Mouse (Mus musculus) myocyte (in vitro differentiated cells): ENCODE measurements around the gene Tmeff1.

Experiments
- E2F4 ChIP-seq: IDR thresholded peaks from one replicate; pipeline ENCODE4 v1.6.1; 2011; ENCODE audit warnings: mild to moderate bottlenecking, control low read depth, moderate library complexity; ENCODE audit not compliant: insufficient read depth
- MAX ChIP-seq: IDR thresholded peaks from one replicate; pipeline ENCODE4 v1.6.1; 2011; ENCODE audit warnings: low read depth, mild to moderate bottlenecking, control low read depth
- MYOD1 ChIP-seq, 3 experiments: IDR thresholded peaks; one replicate each; pipeline ENCODE4 v1.6.1; 2011; ENCODE audit warnings: control low read depth in 2 of 3, low read depth in 2 of 3, mild to moderate bottlenecking in 2 of 3, moderate library complexity in 1 of 3; ENCODE audit not compliant: insufficient read length in 2 of 3, control insufficient read depth in 1 of 3
- POLR2A ChIP-seq: IDR thresholded peaks from one replicate; pipeline ENCODE4 v1.6.1; 2011; ENCODE audit warnings: low read depth, mild to moderate bottlenecking, control low read depth, moderate library complexity; ENCODE audit not compliant: insufficient read length
- TCF12 ChIP-seq: IDR thresholded peaks from one replicate; pipeline ENCODE4 v1.6.1; 2011; ENCODE audit warnings: mild to moderate bottlenecking, control low read depth; ENCODE audit not compliant: poor library complexity, insufficient read depth, severe bottlenecking

DNA sequence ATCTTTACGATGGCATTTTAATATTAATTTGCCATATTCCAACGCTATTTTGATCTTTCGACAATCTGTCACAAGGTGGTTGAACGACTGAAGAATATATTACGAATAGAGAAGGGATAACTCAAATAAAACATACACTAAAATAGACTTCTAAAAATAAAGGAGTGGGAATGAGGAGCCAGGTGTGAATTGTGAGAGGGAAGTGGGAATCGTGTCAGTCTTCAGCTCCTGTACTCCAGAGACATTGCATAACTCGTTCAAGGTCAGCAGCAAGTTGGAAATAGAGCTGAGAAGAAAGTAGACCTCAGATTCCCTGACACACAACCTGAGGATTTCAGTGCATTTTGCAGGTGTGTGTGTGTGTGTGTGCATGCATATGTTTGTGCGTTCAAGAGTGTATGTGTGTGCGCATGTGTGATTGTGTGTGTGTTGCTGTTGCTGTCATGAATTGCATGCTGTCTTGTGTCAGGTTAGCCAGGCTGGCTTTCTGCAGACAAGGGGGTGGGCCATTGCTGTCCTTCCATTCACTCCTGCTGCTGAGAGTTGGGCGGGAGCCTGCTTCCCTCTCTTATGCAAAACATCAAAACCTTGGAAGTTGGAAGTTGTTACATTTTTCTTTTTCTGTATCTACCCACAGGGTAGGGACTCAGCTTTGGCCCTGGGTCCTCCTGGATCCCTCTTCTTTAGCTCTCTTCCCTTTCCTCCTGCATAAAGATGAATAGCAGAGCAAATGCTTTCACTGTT is 65.8 kb downstream of the Tmeff1 start:
- TF ChIP-seq MYOD1 (IDR thresholded peaks at IDR 0.05; ENCODE audit: control insufficient read depth in 1 of 3, insufficient read length in 2 of 3, low read depth in 2 of 3) = no peak
- no peak for TF ChIP-seq POLR2A
- TF ChIP-seq MAX = no peak
- no peak for TF ChIP-seq TCF12
- TF ChIP-seq E2F4 = no peak
